Mouse (Mus musculus): ENCODE results near the gene Arih1. TPM values are rescaled to one million over a fixed set of nuclear protein-coding genes. Genes with fewer than 3 reads are reported as not detected.

Gene Arih1
- total RNA-seq, 4 experiments from 2014 or later: 93.4 to 113 (median 105) TPM

Other genes starting within 250 kb of the Arih1 start
- 10 to 100 TPM; 15.3 to 19.8 (median 17.9) TPM for gene Adpgk, start 195.1 kb downstream of the Arih1 start, total RNA-seq (2022)
- 10 to 100 TPM; 35.8 to 49.9 (median 43.4) TPM for gene Bbs4, start 133.1 kb downstream of the Arih1 start, total RNA-seq (2022)
- gene Hexa, start 52.9 kb upstream of the Arih1 start, total RNA-seq (2022): 100 to 1,000 TPM in 2 of 4 experiments, 10 to 100 TPM in 2; 49.0 to 144 (median 85.2) TPM
- 1 to 10 TPM; 1.8 to 3.3 (median 2.9) TPM for gene Tmem202, start 53.2 kb upstream of the Arih1 start, total RNA-seq (2022)
- 10 to 100 TPM; 27.3 to 34.8 (median 31.1) TPM for gene Celf6, start 91.3 kb upstream of the Arih1 start, total RNA-seq (2022)
- gene Parp6, start 130.7 kb upstream of the Arih1 start, total RNA-seq (2022): 100 to 1,000 TPM; 118 to 145 (median 127) TPM
- 1,000 to 10,000 TPM; 1,385 to 1,484 (median 1,437) TPM for gene Pkm, start 169.8 kb upstream of the Arih1 start, total RNA-seq (2022)
- 1 to 10 TPM; 6.5 to 9.7 (median 7.3) TPM for gene Gramd2, start 193.5 kb upstream of the Arih1 start, total RNA-seq (2022)

All from layer of hippocampus, adult 8-10 months (tissue).